Mouse (Mus musculus) megakaryocyte, embryonic 14.5 days (primary cell): ENCODE results near the gene Ldlrad1.

ENCODE experiments used
- FLI1 ChIP-seq: IDR thresholded peaks from 2 replicates; pipeline ENCODE4 v1.6.1; 2012; ENCODE audit warnings: low read length, inconsistent platforms, mixed read lengths
- GATA1 ChIP-seq: IDR thresholded peaks from 3 replicates; pipeline ENCODE4 v1.6.1; 2012; ENCODE audit warnings: mixed read lengths, low read length, inconsistent platforms, borderline replicate concordance

- no peak for TF ChIP-seq FLI1
- no peak for TF ChIP-seq GATA1
Observed at GRCm38 (mm10) chr4:107198072-107198471, 10.9 kb upstream of the Ldlrad1 start.
